Mouse (Mus musculus) spleen, adult 12 weeks (tissue): ENCODE data around the gene Tbc1d16.

Source experiments
- DNase-seq: peaks from one replicate; pipeline ENCODE4 v3.0.0; 2022; ENCODE audit warnings: low spot score

Tbc1d16 gene

GRCm38 (mm10) chr11:119207986-119208385 lies 20.3 kb downstream of the Tbc1d16 start:
- DNase-seq: no peak

- DNase-seq: peak; percentile 35
Observed at GRCm38 (mm10) chr11:119206562-119206961, 21.7 kb downstream of the Tbc1d16 start.

- no peak for DNase-seq
Observed at GRCm38 (mm10) chr11:119205738-119206137, 22.6 kb downstream of the Tbc1d16 start.

DNA sequence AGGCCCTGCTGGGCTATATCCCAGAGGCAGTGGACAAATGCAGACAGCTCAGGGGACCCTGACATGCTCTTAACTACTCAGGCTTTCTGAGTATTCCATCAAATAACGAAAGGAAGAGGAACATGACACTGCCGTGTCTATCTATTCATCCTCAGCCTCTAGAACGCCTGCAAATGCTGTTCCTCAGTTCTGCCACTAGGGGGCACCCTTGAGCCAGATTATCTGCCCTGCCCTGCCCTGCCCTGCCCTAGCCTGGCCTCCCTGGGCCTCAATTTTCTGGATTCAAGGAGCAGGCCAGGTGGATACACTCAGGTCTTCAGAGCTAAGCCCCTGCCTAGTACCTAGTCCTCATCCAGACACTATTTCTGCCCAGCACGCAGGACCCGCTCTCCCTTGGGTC lies 24.9 kb downstream of the Tbc1d16 start:
- no peak for DNase-seq

DNA sequence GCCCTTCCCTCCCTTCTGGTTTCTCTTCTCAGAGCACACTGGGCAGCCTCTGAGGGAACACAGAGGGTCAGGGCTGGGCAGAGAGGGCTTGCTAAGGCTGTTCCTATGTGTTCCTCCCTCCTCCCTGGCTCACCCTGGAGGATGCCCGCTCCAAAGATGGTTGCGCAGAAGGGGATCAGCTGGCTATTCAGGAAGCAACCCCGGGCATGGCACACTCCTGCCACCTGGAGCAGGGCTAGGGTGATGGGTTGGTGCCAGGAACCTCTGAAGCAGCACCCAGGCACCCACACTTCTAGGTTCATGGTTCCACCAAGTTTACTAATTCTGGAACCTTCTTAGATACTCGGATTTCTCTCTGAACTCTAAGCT lies 29.1 kb downstream of the Tbc1d16 start:
- DNase-seq: no peak

DNA sequence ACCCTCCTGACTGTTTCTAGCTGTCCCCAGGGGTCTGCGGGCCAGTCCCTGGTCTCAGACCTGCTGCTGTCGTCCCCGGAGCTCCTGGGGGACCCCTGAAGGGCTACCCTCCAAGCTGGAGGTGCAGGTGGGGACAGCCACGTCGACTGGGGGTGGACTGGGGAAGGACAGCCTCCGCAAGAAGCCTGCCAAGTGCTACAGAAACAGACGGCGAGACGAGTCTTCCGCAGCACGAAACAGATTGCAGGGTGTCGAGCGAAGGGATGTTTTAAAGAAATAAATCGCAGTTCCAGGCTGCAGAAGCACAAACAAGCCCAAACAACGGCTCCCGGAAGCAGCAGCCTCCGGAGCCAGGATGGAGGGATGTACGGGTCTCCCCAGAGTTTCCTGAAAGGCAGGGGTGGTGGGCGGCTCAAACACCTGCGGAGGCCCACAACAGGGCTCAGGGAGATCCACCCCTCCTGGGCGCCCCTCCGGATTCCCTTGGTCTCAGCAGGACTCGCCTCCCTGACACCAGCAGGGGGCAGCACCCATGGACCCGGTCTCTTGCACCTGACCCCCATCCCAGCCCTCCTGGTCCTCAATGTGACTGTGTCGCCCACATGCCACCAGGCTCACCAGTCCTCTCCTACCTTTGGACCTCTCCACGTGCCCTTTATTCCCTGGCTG lies 29.6 kb downstream of the Tbc1d16 start:
- DNase-seq: no peak

GRCm38 (mm10) chr11:119197618-119198563 lies 30.4 kb downstream of the Tbc1d16 start:
- DNase-seq: no peak

GRCm38 (mm10) chr11:119192605-119193004 lies 35.7 kb downstream of the Tbc1d16 start:
- no peak for DNase-seq

DNA sequence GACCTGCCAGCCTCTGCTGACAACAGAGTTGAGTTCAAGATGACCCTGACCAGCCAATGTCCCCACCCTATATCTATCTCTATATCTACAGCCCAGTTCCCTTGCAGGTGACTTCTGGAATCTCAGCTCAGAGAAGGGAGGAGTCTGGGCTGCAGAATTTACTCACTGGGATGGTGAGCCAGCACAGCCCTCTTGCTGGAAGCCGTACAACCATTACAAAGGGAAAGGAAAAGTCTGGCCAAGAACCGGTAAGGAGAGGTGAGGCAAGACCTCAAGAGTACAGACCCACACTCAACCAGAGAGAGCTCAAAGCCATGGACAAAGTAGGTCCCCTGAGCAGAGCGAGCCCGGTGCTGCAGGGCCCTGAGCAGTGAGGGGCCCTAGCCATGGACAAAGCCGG lies 36.1 kb downstream of the Tbc1d16 start:
- DNase-seq: no peak

DNA sequence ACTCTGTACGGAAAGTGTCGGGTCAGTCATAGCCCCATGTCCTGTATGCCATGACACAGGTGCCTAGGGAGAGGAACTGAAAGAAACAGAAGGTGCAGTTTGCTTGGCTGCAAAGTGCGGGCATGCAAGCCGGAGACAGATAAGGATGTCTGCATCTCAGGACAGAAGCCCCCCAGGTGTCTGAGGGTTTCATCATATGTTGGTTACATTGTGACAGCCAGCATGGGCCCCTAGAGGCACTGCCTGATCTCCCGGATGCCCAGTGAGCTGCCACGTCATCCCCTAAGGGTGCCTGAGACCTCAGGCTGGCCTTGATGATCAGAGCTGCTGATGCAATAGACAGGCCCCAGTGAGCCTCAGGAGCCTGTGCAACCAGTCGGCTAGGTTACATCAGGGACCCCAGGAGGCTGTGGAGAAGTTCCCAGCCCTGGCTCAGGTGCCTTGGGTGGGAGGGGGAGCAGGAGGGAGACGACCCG lies 36.7 kb downstream of the Tbc1d16 start:
- DNase-seq: no peak

DNA sequence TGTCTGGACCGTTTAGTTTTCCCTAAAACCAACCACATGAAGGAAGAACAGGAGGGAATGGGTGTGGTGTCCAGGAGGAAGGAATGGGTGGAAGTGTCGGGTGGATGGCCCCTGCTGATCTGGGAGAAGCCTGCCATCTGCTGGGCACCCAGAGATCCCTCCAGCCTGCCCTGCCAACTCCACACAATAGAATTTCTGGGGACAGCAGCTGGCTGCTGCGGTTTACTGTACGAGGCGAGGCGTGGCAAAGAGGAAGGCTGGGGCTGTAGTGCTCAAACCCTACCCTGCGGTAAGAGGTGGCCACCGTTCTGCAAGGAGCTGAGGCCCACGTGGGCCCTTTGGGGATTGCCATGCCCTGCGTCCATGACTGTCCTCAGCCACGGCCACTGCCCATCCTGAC lies 37.8 kb downstream of the Tbc1d16 start:
- DNase-seq: no peak

- no peak for DNase-seq
Observed at GRCm38 (mm10) chr11:119189319-119189718, 39.0 kb downstream of the Tbc1d16 start.

GRCm38 (mm10) chr11:119188389-119188788 lies 39.9 kb downstream of the Tbc1d16 start:
- no peak for DNase-seq

GRCm38 (mm10) chr11:119187800-119188197 lies 40.5 kb downstream of the Tbc1d16 start:
- no peak for DNase-seq

- peak; percentile 40 for DNase-seq
Observed at GRCm38 (mm10) chr11:119186989-119187799, 41.1 kb downstream of the Tbc1d16 start.

- no peak for DNase-seq
Observed at GRCm38 (mm10) chr11:119186381-119186780, 41.9 kb downstream of the Tbc1d16 start.

- no peak for DNase-seq
Observed at GRCm38 (mm10) chr11:119183684-119184310, 44.5 kb downstream of the Tbc1d16 start.

DNA sequence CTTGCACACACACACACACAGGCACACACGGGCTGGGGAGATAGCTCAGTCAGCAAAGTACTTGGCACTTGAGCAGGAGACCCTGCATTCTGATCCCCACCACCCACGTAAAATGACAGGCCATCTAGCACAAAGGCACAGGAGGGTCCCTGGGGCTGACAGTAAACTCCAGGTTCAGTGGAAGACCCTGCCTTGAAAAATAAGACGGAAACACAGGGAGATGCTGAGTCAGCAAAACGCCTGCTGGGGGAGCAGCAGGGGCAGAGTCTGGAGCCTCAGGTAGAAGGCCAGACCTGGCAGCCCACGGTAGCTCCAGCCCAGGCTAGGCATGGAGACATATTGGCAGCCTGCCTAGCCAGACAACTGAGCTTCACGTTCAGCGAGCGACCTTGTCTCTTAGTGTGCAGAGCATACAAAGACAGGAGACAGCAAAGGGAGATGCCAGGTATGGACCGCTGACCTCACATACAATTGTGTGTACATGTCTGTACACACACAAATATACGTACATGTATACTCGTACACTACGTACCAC lies 46.4 kb downstream of the Tbc1d16 start:
- DNase-seq: no peak

- DNase-seq: no peak
Observed at GRCm38 (mm10) chr11:119180824-119181582, 47.3 kb downstream of the Tbc1d16 start.

- no peak for DNase-seq
Observed at GRCm38 (mm10) chr11:119178317-119178716, 50.0 kb downstream of the Tbc1d16 start.
